Mouse (Mus musculus) spleen, adult 12 weeks (tissue): ENCODE results near the gene Zscan20.

Experiments
- DNase-seq: peaks from one replicate; pipeline ENCODE4 v3.0.0; 2022; ENCODE audit warnings: low spot score

The Zscan20 gene

GRCm38 (mm10) chr4:128609925-128610402 is at the start of gene Zscan20:
Zscan20 (minus strand) TSS chr4:128610098.
- peak; percentile 83 for DNase-seq

- DNase-seq: no peak
These were observed 45.5 kb upstream of the Zscan20 start for GRCm38 (mm10) chr4:128655446-128655845.

- DNase-seq: peak; percentile 75
These were observed 44.8 kb upstream of the Zscan20 start, which contains the start of gene Phc2 for GRCm38 (mm10) chr4:128654505-128655381. Phc2 (plus strand) TSS chr4:128654702.

DNA sequence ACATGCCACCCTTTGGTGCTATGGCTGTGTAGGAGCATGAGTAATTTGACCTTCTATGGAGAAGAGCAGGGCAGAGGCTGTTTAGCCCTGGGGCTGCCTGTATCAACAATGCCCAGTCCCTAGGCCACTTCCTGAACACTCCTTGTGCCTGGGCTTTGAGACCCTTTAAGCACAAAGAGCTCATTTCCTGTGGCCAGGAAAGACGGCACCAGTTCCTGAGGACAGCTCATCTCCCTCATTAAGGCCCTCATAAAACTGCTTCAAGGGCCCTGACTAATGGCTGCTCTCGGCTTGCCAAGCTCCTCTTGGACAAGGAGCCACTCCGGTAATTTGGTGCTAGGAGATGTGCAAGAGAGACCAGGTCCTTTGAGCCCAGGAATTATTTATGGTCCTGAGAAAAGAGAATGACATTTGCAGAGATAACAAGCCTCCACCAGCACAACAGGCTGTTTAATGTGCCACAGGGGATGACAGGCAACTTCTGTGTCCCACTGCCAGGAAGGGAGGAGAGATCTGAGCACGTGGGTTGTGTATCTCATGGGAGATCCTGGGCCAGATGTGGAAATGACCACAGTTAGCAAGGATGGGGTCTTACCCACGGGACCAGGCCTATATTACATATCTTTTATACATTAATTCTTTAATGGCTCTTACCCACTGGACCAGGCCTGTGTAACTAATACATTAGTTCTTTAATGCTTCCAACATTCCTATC is 42.8 kb upstream of the Zscan20 start:
- DNase-seq: no peak

DNA sequence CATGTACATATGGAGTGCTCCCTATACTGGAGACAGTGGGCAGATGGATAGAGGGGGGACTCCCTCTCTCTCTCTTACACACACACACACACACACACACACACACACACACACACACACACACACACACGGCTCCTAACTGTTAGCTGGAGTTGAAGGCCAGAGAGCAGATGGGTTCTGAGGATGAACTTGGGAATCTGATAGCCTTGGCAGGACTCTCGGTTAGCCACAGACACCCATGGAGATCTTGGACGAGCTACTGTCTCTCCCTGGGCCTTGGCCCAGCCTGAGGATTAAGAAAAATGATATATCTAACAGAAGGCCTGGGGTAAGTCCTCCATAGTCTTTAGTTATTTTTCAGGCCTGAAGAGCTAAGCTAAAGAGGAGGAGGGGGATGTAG is 41.6 kb upstream of the Zscan20 start:
- DNase-seq: no peak

- DNase-seq: no peak
These were observed 38.8 kb upstream of the Zscan20 start for GRCm38 (mm10) chr4:128648567-128649255.

DNA sequence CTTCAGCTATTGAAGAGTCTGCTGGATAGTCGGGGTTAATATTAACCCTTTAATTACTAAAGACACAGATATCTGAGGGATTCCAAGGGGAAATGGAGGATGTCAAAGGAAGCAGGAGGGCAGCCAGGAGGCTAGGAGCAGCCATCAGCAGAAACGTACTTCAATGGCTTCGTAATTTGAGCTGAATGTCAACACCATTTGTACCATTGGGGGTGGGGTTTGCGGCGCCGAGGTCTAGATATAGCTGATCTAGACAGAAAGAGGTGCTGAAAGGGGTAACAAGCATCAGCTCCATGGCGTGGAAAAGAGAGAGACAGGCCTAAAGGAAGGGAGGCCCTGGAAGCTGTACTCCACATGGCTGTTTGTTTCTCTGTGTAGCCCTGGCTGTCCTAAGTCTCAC is 36.9 kb upstream of the Zscan20 start:
- DNase-seq: no peak

GRCm38 (mm10) chr4:128645896-128646295 is 36.0 kb upstream of the Zscan20 start:
- no peak for DNase-seq

- DNase-seq: no peak
These were observed 32.1 kb upstream of the Zscan20 start for GRCm38 (mm10) chr4:128641766-128642717.

- no peak for DNase-seq
These were observed 28.5 kb upstream of the Zscan20 start for GRCm38 (mm10) chr4:128638265-128638923.

GRCm38 (mm10) chr4:128637250-128637649 is 27.4 kb upstream of the Zscan20 start:
- no peak for DNase-seq

GRCm38 (mm10) chr4:128635894-128636585 is 26.1 kb upstream of the Zscan20 start:
- no peak for DNase-seq

DNA sequence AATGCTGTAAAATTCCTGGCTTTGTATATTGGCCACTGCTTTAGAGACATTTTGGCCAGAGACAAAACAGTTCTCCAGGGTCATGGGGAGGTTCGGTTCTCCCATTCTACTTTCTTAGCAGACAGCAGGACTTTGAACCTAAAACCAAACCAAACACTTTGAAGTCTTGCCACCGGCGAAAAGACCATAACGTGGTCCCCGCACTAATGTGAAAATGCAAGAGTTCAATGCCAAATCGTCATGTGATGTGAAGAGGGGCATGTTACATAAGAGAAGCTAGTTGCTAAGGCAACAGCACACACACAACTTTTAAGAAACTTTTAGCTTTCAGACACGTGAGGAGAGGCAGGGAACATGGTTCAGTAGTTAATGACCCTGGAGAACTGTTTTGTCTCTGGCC is 25.6 kb upstream of the Zscan20 start:
- no peak for DNase-seq

GRCm38 (mm10) chr4:128621109-128621508 is 11.2 kb upstream of the Zscan20 start:
- DNase-seq: no peak

DNA sequence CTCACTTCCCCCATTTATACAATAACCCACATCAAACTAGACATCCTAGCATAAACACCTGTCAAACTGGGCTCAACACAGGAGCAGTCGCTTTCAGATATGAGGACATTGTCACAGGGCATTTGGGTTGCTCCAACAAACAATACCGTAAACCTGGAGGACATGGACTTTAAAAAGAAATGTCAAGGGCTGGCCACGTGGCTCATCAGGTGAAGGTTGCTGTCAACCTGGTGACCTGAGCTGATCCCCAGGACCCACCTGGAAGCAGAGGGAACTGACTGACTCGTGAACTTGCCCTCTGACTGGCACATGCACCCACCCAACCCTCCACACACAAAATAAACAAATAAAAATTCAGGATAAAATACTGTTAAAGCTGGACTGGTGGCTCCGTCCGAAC is 10.7 kb upstream of the Zscan20 start:
- DNase-seq: no peak

- DNase-seq: no peak
These were observed 9.1 kb upstream of the Zscan20 start for GRCm38 (mm10) chr4:128618963-128619362.

DNA sequence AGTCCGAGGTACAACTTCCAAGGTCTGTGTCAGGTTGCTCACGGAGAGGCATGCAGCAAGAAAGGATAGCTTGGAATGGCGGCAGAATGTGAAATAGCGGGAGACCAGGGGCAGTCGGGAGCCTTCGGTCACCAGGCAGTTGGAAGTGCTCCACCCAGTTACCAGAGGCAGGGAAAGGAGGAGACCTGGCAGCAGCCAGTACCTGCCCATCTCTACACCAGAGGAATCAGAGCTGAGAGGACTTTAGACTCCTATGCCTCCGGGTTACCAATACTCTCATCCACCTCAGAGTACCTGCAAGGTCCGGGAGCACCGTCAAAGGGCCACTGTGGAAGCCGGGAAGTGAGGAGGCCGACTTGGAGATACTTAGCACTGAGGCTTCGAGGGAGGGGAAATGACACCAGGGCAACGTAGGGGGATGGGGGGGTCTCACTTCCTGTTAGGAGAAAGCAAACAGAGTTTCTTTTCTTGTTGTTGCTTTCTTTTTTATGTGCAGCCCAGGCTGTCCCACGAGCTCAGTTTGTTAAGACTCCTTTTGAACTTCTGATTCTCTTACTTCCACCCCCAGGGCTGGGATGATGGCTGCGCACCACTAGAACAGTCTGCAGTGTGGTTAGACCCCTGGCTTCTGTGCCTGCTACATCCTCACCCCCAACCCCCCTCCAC is 8.5 kb upstream of the Zscan20 start, which contains the start of gene Tlr12:
TSS of gene Tlr12 (minus strand) at position 374 of the 666 bp plus-strand sequence.
- DNase-seq: no peak

GRCm38 (mm10) chr4:128617363-128618120 is 7.6 kb upstream of the Zscan20 start:
- DNase-seq: no peak

GRCm38 (mm10) chr4:128615761-128616160 is 5.9 kb upstream of the Zscan20 start:
- no peak for DNase-seq
